Mouse (Mus musculus) hindbrain, embryonic 16.5 days (tissue): Measurements from ENCODE around the gene Cryz. TPM values are rescaled to one million over a fixed set of nuclear protein-coding genes. Genes with fewer than 3 reads are reported as not detected.

Experiments used
- ATAC-seq: fragments of 200-750 bp; cut with Nextera tagmentation; 2 replicates; pipeline ENCODE4 v1.8.0; 2017; ENCODE audit warnings: moderate TSS enrichment, moderate library complexity
- H3K27ac ChIP-seq: fragments of 300-500 bp; sonication (generic); 2 replicates; pipeline ENCODE4 v1.5.1; 2014; ENCODE audit warnings: low read depth, mild to moderate bottlenecking, control low read depth, low read length, moderate library complexity
- H3K27me3 ChIP-seq: fragments of 300-500 bp; sonication (generic); replicated peaks from 2 replicates; pipeline ENCODE4 v1.6.1; 2014; ENCODE audit warnings: low read length; ENCODE audit not compliant: control insufficient read depth, insufficient read depth
- H3K36me3 ChIP-seq: fragments of 300-500 bp; sonication (generic); 2 replicates; pipeline ENCODE4 v1.6.1; 2014; ENCODE audit warnings: mild to moderate bottlenecking, low read length, moderate library complexity, mixed read lengths; ENCODE audit not compliant: control insufficient read depth, insufficient read depth
- H3K4me1 ChIP-seq: fragments of 300-500 bp; sonication (generic); 2 replicates; pipeline ENCODE4 v1.6.1; 2014; ENCODE audit warnings: low read depth, low read length; ENCODE audit not compliant: control insufficient read depth, insufficient read depth
- H3K4me2 ChIP-seq: fragments of 300-500 bp; sonication (generic); 2 replicates; pipeline ENCODE4 v1.6.1; 2014; ENCODE audit warnings: mild to moderate bottlenecking, low read length, control low read depth, moderate library complexity
- H3K4me3 ChIP-seq: fragments of 300-500 bp; sonication (generic); 2 replicates; pipeline ENCODE4 v1.5.1; 2014; ENCODE audit warnings: mild to moderate bottlenecking, low read length, control low read depth, moderate library complexity
- H3K9ac ChIP-seq: fragments of 300-500 bp; sonication (generic); 2 replicates; pipeline ENCODE4 v1.6.1; 2014; ENCODE audit warnings: low read depth, mild to moderate bottlenecking, control low read depth, low read length, moderate library complexity
- H3K9me3 ChIP-seq: fragments of 300-500 bp; sonication (generic); 2 replicates; pipeline ENCODE4 v1.6.1; 2014; ENCODE audit warnings: mild to moderate bottlenecking, low read length, moderate library complexity; ENCODE audit not compliant: control insufficient read depth
- WGBS: fragments of 180-500 bp; shearing (Covaris S2); extraction: QIAGEN DNeasy Blood & Tissue Kit; methylation state at CpG from one replicate; pipeline ENCODE4 v1.1.7; 2014; 5-methylcytosine and 5-hydroxymethylcytosine counted together
- polyA plus RNA-seq: library from polyadenylated mRNA; unstranded; fragments of >200 nt; fragmentation: Nextera tagmentation; extraction: Ambion mirVana; gene quantifications from 2 replicates; pipeline ENCODE4 v1.2.1, GENCODE M21; 2015

The Cryz gene
- polyA plus RNA-seq, 1 experiment from 2014 or later, result 11.9 TPM

DNA sequence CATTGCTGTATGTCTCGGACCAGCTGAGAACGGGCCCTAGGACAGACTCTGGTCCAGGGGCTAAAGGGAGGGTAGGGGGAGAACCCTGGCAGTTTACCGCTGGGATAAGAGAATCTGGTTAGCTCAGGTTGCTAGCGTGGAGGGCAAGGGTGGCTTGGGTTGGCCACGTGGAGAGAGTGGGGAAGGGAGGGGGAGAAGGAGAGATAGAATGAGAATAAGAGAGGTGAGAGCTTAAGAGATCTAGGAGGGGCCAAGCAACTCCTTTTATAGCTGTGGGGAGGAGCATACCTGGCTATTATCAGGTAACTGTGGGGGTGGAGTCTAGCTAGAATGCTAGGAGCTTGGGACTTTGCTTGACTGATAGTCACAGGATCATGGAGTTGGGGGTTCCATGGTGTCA lies 74.5 kb downstream of the Cryz start:
- Histone ChIP-seq H3K9me3 (no peaks in the 10 kb centered on the region), H3K9ac (no peak overlapping the region), H3K4me3 (no peak overlapping the region), H3K27ac (no peak overlapping the region), H3K4me2 (no peak overlapping the region), H3K4me1 (no peaks in the 10 kb centered on the region), H3K36me3 (no peaks in the 10 kb centered on the region), H3K27me3 (no peaks in the 10 kb centered on the region)
- WGBS, result 78% methylated on average over 5 of the region's 5 CpGs
- no peak for ATAC-seq

Other genes starting within 250 kb of the Cryz start
- 10.7 and 17.0 TPM in 2 replicates for gene Tyw3, start 393 bp downstream of the Cryz start, polyA plus RNA-seq
- 2.3 and 2.4 TPM in 2 replicates for gene Erich3, start 67.1 kb downstream of the Cryz start, polyA plus RNA-seq